Mouse (Mus musculus) CH12F3 (cell line): ENCODE results near the gene Kif27.

Experiments
- in situ Hi-C: fragments of 300-500 bp; cut with MboI; formaldehyde crosslinking; loops from 2 replicates; pipeline ENCODE4 v1.14.3; 2020; ENCODE audit warnings: low sequenced_read_pairs

Kif27 gene

GRCm38 (mm10) chr13:58283466-58283865 lies 75.5 kb downstream of the Kif27 start:
- in situ Hi-C loops: loop anchor here (25.0 kb wide), 1 partner anchor 254 kb away; no protein-coding TSS in a partner anchor

GRCm38 (mm10) chr13:58281936-58282335 lies 77.0 kb downstream of the Kif27 start:
- in situ Hi-C loops: loop anchor here (25.0 kb wide), 1 partner anchor 255 kb away; no protein-coding TSS in a partner anchor

- in situ Hi-C loops: loop anchor here (25.0 kb wide), 1 partner anchor 257 kb away; no protein-coding TSS in a partner anchor
Measured at GRCm38 (mm10) chr13:58280528-58280927, 78.4 kb downstream of the Kif27 start.

GRCm38 (mm10) chr13:58276256-58276655 lies 82.7 kb downstream of the Kif27 start:
- in situ Hi-C loops: loop anchor here (25.0 kb wide), 1 partner anchor 261 kb away; no protein-coding TSS in a partner anchor

GRCm38 (mm10) chr13:58275599-58275998 lies 83.3 kb downstream of the Kif27 start, which contains the start of gene Gkap1:
Gkap1 (minus strand) TSS chr13:58275699.
- in situ Hi-C loops: loop anchor here (25.0 kb wide), 1 partner anchor 262 kb away; no protein-coding TSS in a partner anchor

- in situ Hi-C loops: loop anchor here (25.0 kb wide), 1 partner anchor 262 kb away; no protein-coding TSS in a partner anchor
Measured at GRCm38 (mm10) chr13:58275076-58275475, 83.8 kb downstream of the Kif27 start.

- in situ Hi-C loops: no loop called here
Measured at GRCm38 (mm10) chr13:58274259-58274991, 84.5 kb downstream of the Kif27 start.

- in situ Hi-C loops: no loop called here
Measured at GRCm38 (mm10) chr13:58273411-58274258, 85.3 kb downstream of the Kif27 start.

- in situ Hi-C loops: no loop called here
Measured at GRCm38 (mm10) chr13:58266864-58267263, 92.1 kb downstream of the Kif27 start.

GRCm38 (mm10) chr13:58263546-58263945 lies 95.4 kb downstream of the Kif27 start:
- in situ Hi-C loops: no loop called here

- in situ Hi-C loops: no loop called here
Measured at GRCm38 (mm10) chr13:58261674-58262073, 97.2 kb downstream of the Kif27 start.

- in situ Hi-C loops: no loop called here
Measured at GRCm38 (mm10) chr13:58253268-58253667, 105.7 kb downstream of the Kif27 start.

GRCm38 (mm10) chr13:58248957-58249356 lies 110.0 kb downstream of the Kif27 start:
- in situ Hi-C loops: no loop called here
